Mouse (Mus musculus): ENCODE data around the gene Zfp385b. TPM values are rescaled to one million over a fixed set of nuclear protein-coding genes. Genes with fewer than 3 reads are reported as not detected.

The Zfp385b gene
- total RNA-seq, 2 experiments from 2014 or later: 30.5 to 33.0 TPM

DNA sequence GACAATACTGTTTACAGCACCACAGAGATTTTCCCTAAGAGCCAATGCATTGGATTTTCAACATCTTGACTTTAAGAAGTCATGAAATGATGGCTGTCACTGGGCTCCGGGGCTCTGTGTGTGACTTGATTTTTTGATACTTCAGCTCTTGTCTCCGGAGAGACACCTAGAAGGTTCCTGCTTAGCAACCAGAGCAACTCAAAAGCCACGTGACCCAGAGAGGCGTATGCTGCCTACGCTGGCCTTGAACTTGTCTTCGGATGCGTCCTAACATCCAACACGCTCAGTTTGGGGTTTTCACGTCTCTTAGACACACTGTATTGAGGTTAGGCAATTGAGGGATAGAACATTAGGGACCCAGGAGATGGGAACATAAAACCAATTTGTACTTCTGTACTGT lies 407.3 kb downstream of the Zfp385b start:
- intact Hi-C loops (cut with DNase I): no loop called here
- DNase-seq: no peak

DNA sequence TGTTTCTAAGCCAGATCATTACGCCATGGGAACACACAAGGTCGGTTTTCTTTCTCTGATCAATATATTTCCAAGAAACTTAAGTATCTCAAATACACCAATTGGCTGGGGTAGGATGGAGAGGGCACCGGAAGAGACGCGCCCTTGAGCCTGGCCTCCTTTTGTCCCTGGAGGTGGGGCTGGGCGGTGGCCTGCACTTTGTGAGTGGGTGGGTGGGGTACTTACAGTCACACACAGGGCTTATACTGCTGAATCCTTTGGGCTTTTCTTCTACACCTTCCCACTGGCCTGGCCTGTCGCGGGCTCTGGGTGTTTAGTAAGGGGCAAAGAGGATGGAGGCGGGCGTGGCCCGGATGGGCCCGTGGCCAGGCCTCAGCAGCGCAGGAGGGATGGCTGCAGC lies 407.8 kb downstream of the Zfp385b start:
- intact Hi-C loops (cut with DNase I): no loop called here
- no peak for DNase-seq

GRCm38 (mm10) chr2:77409521-77410135 lies 409.8 kb downstream of the Zfp385b start:
- intact Hi-C loops (cut with DNase I): no loop called here

GRCm38 (mm10) chr2:77408972-77409371 lies 410.5 kb downstream of the Zfp385b start:
- DNase-seq: peak; percentile 24
- intact Hi-C loops (cut with DNase I): no loop called here

More at GRCm38 (mm10) chr2:77409521-77410135, 409.8 kb downstream of the Zfp385b start:
- no peak for DNase-seq

- intact Hi-C loops (cut with DNase I): no loop called here
- DNase-seq: no peak
Observed at GRCm38 (mm10) chr2:77402329-77402728, 417.1 kb downstream of the Zfp385b start.

GRCm38 (mm10) chr2:77401438-77402235 lies 417.8 kb downstream of the Zfp385b start:
- intact Hi-C loops (cut with DNase I): no loop called here
- DNase-seq: peak; percentile 40

DNA sequence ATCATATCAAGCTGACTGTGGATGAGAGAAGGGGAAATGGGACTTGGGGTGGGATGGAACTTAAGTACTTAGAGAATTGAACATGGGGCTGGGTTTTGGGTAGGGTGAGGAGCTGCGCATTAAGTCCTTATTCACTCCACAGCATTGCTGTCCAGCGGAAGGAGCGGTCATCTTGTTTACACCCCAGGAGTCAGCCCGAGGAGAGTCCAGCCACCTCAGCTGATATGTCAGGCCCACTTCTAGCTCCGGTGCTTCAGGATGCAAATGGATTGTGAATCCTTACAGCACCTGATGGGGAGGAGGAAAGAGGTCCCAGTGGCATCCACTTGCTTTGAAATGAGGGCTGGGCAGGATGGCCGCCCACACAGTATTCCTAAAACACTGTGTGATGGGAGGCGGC lies 425.6 kb downstream of the Zfp385b start:
- DNase-seq: no peak
- intact Hi-C loops (cut with DNase I): no loop called here

- intact Hi-C loops (cut with DNase I): no loop called here
- DNase-seq: no peak
Observed at GRCm38 (mm10) chr2:77388186-77388585, 431.3 kb downstream of the Zfp385b start.

DNA sequence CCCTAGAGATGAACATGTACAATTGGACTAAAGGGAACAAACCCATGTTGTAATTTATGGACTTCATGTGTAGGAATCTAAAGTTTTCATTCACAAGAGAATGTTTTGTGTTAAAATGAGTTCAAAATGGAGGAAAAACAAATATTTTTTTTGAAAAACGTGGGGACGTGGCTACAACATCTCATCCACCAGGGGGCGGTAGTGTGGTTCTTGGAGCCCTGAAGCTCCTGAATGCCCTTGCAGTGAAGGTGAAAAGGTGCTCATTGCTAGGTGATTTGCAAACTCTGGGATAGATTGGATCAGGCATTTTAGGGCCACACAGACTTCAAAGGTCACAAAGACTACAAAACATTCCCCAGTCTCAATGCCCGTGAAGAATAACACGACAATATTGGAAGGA lies 432.9 kb downstream of the Zfp385b start:
- intact Hi-C loops (cut with DNase I): no loop called here
- peak; percentile 67 for DNase-seq

GRCm38 (mm10) chr2:77382766-77383165 lies 436.7 kb downstream of the Zfp385b start:
- DNase-seq: no peak
- intact Hi-C loops (cut with DNase I): no loop called here

DNA sequence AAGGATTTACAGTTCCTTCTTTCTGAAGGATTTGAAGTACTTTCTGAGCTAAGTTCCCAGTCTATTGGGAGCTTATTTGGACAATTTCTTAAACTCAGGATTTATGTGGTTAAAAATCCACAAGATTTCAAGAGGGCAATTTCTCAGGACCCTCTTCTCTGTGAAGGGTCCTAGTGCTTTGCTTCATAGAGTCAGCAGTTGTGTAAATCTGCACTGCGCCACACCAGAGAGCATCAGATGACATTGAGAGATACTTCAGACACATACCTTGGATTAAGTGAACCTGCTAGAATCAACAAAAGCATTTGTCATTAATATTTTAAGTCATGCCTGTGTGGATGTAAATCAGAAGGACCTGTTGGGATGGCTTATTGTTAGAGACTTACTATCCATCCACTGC lies 439.5 kb downstream of the Zfp385b start:
- intact Hi-C loops (cut with DNase I): no loop called here
- DNase-seq: no peak

DNA sequence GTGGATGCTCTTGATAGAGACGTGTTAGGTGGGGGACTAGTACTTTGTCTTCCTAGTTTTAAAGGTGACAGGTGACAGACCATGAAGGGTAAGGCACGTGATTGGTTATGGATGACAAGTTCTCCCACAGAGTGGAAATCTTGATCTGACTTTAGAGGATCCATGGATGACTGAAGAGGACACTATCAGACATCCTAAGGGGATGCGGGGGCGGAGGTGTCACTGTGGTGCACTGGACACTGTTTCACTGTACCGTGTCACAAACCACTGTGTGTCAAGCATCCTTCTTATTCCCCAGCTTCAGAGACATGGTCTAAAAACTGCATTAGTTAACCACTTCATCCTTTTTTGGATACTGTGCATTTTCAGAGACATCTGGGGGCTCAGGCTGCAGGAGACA lies 440.1 kb downstream of the Zfp385b start:
- intact Hi-C loops (cut with DNase I): no loop called here
- DNase-seq: no peak

DNA sequence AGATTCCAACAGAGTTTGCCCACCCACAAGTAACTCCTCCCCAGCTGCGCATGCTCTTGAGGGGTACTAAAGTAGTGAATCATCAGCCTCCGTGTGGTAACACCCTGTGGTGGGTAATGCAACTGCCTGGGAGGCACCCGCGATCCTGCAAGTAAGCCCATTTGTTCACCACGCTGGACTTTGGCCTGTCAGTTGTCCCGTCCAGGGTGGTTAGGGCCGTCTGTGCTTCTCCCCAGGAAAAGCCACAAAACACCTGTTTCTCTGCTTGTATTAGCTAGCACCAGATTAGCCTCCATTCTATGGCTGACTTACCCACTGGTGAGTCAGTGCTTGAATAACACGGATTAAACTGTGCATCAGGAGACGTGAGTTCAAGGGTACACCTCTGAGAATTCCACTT lies 442.6 kb downstream of the Zfp385b start:
- intact Hi-C loops (cut with DNase I): no loop called here
- DNase-seq: no peak

DNA sequence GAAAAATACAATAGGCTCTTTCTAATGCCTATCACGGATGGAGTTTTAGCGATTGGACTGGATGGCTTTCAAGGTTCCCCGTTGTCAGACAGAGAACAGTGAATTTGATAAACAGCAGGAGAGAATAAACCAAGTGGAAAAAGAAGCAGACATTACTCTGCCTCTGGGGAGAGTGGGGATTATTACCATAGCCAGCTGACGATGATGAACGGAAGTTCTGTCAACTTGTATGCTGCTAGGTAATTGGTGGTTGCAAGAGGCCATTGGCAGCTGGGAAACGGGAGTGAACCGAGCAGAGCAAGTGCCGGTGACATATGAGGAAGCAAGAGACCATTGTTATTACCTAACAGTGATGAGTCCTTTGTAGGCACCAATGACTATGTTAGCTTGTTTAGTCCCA lies 444.3 kb downstream of the Zfp385b start:
- intact Hi-C loops (cut with DNase I): no loop called here
- peak; percentile 20 for DNase-seq

DNA sequence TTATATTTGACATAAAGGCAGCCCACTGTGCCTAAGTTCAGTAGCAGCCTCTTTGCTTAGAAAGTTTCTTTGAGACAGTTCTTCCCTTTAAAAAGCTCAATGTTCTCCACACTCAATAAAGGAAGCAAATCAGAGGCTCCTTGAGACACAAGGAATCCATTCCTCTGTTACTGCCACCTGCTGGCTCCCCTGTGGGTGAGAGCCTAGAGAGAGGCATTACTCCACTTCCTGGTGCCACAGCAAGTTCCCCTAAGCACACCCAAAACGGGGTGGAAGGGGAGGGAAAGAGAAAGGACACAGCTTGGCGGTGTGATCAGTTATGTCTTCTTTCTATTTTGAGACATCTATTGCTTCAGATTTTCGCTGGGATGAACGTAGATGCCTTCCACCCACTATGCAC lies 450.3 kb downstream of the Zfp385b start:
- no peak for DNase-seq
- intact Hi-C loops (cut with DNase I): no loop called here

Other genes with a start within 250 kb of the Zfp385b start
- gene Cwc22, start 126.7 kb upstream of the Zfp385b start, total RNA-seq (2021): 10 to 100 TPM; 33.4 to 35.0 TPM

Data from left cerebral cortex, postnatal 4 days (tissue).